Mouse (Mus musculus): ENCODE data around the gene Pfas. TPM values are rescaled to one million over a fixed set of nuclear protein-coding genes. Genes with fewer than 3 reads are reported as not detected.

Gene Pfas
- total and polyA plus RNA-seq, 3 experiments, result 63.5 to 149 (median 130) TPM

DNA sequence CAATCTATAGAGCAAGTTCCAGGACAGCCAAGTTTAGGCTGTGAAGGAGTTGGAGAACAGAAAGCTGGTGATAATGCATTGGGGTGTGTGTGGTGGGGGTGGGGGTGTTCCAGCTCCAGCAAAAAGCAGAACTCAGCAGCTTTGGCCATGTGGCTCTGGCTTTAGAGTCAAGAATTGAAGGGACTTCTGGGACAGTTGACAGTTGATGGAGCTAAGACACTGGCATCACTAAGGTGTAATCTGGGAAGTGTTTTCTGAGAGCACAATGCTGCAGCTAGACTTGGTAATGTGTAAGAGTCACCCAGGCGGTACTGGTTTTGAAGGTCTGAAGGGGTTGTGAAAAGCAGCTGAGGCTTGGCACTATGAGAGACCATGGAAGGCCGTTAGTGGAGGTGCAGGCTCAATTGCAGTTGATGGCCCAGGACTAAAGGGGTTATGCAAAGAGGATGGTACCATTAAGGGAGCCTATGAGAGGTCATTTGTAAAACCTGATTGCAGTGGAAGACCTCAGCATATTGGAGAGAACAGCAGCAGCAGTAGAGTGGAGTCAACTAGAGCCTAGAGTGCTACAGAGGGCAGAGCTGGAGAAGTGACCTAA is 44.7 kb upstream of the Pfas start:
- H3K4me1 ChIP-seq (ENCODE audit: control insufficient read depth in 1 of 2, insufficient read depth in 2 of 2, low read length in 2 of 2), result no peaks in the 10 kb centered on the region
- TF ChIP-seq CTCF (IDR thresholded peaks at IDR 0.05 in 2 of 3, conservative IDR thresholded peaks at IDR 0.05 in 1 of 3; ENCODE audit: control insufficient read depth in 1 of 3, insufficient read depth in 1 of 3, low read depth in 2 of 3, low read length in 3 of 3, poor library complexity in 1 of 3, severe bottlenecking in 1 of 3) (no peak), ELF1 (IDR thresholded peaks at IDR 0.05; ENCODE audit: low read depth, low read length) (no peak), MYC (IDR thresholded peaks at IDR 0.05; ENCODE audit: low read depth, low read length) (no peak), RCOR1 (IDR thresholded peaks at IDR 0.05; ENCODE audit: low read depth, low read length) (no peak), NELFE (IDR thresholded peaks at IDR 0.05; ENCODE audit: low read depth, low read length) (no peak), MXI1 (IDR thresholded peaks at IDR 0.05; ENCODE audit: low read depth, low read length) (no peak), RAD21 (IDR thresholded peaks at IDR 0.05; ENCODE audit: low read depth, low read length) (no peak), POLR2A (IDR thresholded peaks at IDR 0.05; ENCODE audit: control insufficient read depth in 1 of 2, insufficient read depth in 1 of 2, low read depth in 1 of 2, low read length in 2 of 2, poor library complexity in 1 of 2) (no peak), TAL1 (IDR thresholded peaks at IDR 0.05; ENCODE audit: low read length) (no peak), BHLHE40 (IDR thresholded peaks at IDR 0.05; ENCODE audit: borderline replicate concordance, low read depth, low read length) (no peak), GATA1 (IDR thresholded peaks at IDR 0.05; ENCODE audit: low read depth, low read length) (no peak), HCFC1 (IDR thresholded peaks at IDR 0.05; ENCODE audit: low read depth, low read length) (no peak), MAFK (IDR thresholded peaks at IDR 0.05; ENCODE audit: borderline replicate concordance, low read depth, low read length) (no peak), ETS1 (IDR thresholded peaks at IDR 0.05; ENCODE audit: low read depth, low read length) (no peak), ZKSCAN1 (IDR thresholded peaks at IDR 0.05; ENCODE audit: low read depth, low read length) (no peak), UBTF (IDR thresholded peaks at IDR 0.05; ENCODE audit: borderline replicate concordance, insufficient read depth, low read depth, low read length) (no peak), MYB (IDR thresholded peaks at IDR 0.05; ENCODE audit: low read depth, low read length) (no peak), TBP (IDR thresholded peaks at IDR 0.05; ENCODE audit: low read depth, low read length) (no peak), MAZ (IDR thresholded peaks at IDR 0.05; ENCODE audit: low read depth, low read length) (no peak)
- H3K36me3 ChIP-seq (ENCODE audit: control insufficient read depth in 1 of 2, insufficient read depth in 2 of 2, low read length in 2 of 2), result peaks cover 3 to 19% of the 10 kb centered on the region in 2 experiments; a peak in 3 of 4 replicates
- H3K27me3 ChIP-seq (ENCODE audit: control insufficient read depth in 1 of 2, insufficient read depth in 2 of 2, low read length in 2 of 2), result no peaks in the 10 kb centered on the region
- no peak overlapping the region for H3K27ac ChIP-seq (ENCODE audit: control insufficient read depth, low read depth, low read length)
- H3K9ac ChIP-seq (ENCODE audit: control insufficient read depth, low read depth, low read length, poor library complexity, severe bottlenecking), result no peak overlapping the region
- H3K79me2 ChIP-seq (ENCODE audit: control insufficient read depth, insufficient read depth, low read length, poor library complexity), result peaks cover 14% of the 10 kb centered on the region
- H3K4me3 ChIP-seq (ENCODE audit: control insufficient read depth in 1 of 2, insufficient read depth in 1 of 2, low read depth in 2 of 2, low read length in 2 of 2), result no peak overlapping the region
- DNase-seq (ENCODE audit: low read depth, low spot score), result no peak
- no peaks in the 10 kb centered on the region for H3K9me3 ChIP-seq (replicated peaks; ENCODE audit: insufficient read depth, low read length)

DNA sequence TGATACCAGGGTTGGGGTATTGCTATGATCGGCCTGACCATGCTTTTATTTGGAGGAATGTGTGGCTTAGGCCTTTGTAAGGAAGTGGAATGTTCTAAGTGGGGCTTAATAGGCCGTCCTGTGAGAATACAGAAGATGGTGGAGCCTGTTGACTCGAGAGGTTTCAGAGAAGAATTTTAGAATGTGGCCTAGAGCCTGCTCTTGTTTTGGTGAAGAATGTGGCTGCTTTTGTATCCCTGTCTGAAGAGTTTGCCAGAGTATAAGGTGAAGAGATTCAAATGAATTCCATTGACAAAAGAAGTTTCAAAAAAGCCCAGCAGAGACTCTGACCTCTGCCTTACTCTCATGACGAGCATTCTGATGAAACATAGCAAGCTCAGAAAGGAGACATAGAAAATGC is 43.5 kb upstream of the Pfas start:
- peaks cover 24% of the 10 kb centered on the region for H3K79me2 ChIP-seq (ENCODE audit: control insufficient read depth, insufficient read depth, low read length, poor library complexity)
- no peak overlapping the region for H3K9ac ChIP-seq (ENCODE audit: control insufficient read depth, low read depth, low read length, poor library complexity, severe bottlenecking)
- peaks cover 4 to 19% of the 10 kb centered on the region in 2 experiments; a peak in 3 of 4 replicates for H3K36me3 ChIP-seq (ENCODE audit: control insufficient read depth in 1 of 2, insufficient read depth in 2 of 2, low read length in 2 of 2)
- H3K27ac ChIP-seq (ENCODE audit: control insufficient read depth, low read depth, low read length), result no peak overlapping the region
- peaks cover 0 to 2% of the 10 kb centered on the region in 2 experiments; a peak in 1 of 4 replicates for H3K4me1 ChIP-seq (ENCODE audit: control insufficient read depth in 1 of 2, insufficient read depth in 2 of 2, low read length in 2 of 2)
- no peak for DNase-seq (ENCODE audit: low read depth, low spot score)
- no peaks in the 10 kb centered on the region for H3K9me3 ChIP-seq (replicated peaks; ENCODE audit: insufficient read depth, low read length)
- no peaks in the 10 kb centered on the region for H3K27me3 ChIP-seq (ENCODE audit: control insufficient read depth in 1 of 2, insufficient read depth in 2 of 2, low read length in 2 of 2)
- no peak overlapping the region for H3K4me3 ChIP-seq (ENCODE audit: control insufficient read depth in 1 of 2, insufficient read depth in 1 of 2, low read depth in 2 of 2, low read length in 2 of 2)
- no peak for TF ChIP-seq TAL1 (IDR thresholded peaks at IDR 0.05; ENCODE audit: low read length)
- no peak for TF ChIP-seq POLR2AphosphoS5 (IDR thresholded peaks at IDR 0.05; ENCODE audit: borderline replicate concordance, low read depth, low read length)
- no peak for TF ChIP-seq JUND (IDR thresholded peaks at IDR 0.05; ENCODE audit: low read depth, low read length)
- TF ChIP-seq NELFE (IDR thresholded peaks at IDR 0.05; ENCODE audit: low read depth, low read length), result no peak
- no peak for TF ChIP-seq TCF12 (IDR thresholded peaks at IDR 0.05; ENCODE audit: low read depth, low read length)
- no peak for TF ChIP-seq ZMIZ1 (IDR thresholded peaks at IDR 0.05; ENCODE audit: low read depth, low read length)
- TF ChIP-seq ETS1 (IDR thresholded peaks at IDR 0.05; ENCODE audit: low read depth, low read length), result no peak
- TF ChIP-seq HCFC1 (IDR thresholded peaks at IDR 0.05; ENCODE audit: low read depth, low read length), result no peak
- TF ChIP-seq USF1 (IDR thresholded peaks at IDR 0.05; ENCODE audit: low read depth, low read length), result no peak
- TF ChIP-seq ZKSCAN1 (IDR thresholded peaks at IDR 0.05; ENCODE audit: low read depth, low read length), result no peak
- no peak for TF ChIP-seq MYC (IDR thresholded peaks at IDR 0.05; ENCODE audit: low read depth, low read length)
- TF ChIP-seq MEF2A (IDR thresholded peaks at IDR 0.05; ENCODE audit: extremely low read depth, insufficient replicate concordance, low read depth, low read length, poor library complexity, severe bottlenecking), result no peak
- no peak for TF ChIP-seq ZC3H11A (IDR thresholded peaks at IDR 0.05; ENCODE audit: low read depth, low read length)
- TF ChIP-seq ELF1 (IDR thresholded peaks at IDR 0.05; ENCODE audit: low read depth, low read length), result no peak

Data from MEL (cell line).